Mouse (Mus musculus) thymus, postnatal 4 days (tissue): Measurements from ENCODE around the gene Krtap29-1.

ENCODE experiments used
- DNase-seq: peaks from one replicate; pipeline ENCODE4 v3.0.0; 2021

The Krtap29-1 gene

GRCm38 (mm10) chr11:99937751-99938264 lies 41.0 kb downstream of the Krtap29-1 start:
- no peak for DNase-seq

GRCm38 (mm10) chr11:99935991-99936390 lies 42.9 kb downstream of the Krtap29-1 start, which contains the start of gene Krtap31-2:
Gene Krtap31-2, plus strand, starts transcription at chr11:99936291.
- DNase-seq, result no peak
